10 mouse cellular contexts compared by ENCODE assay signal in the genomic region with DNA sequence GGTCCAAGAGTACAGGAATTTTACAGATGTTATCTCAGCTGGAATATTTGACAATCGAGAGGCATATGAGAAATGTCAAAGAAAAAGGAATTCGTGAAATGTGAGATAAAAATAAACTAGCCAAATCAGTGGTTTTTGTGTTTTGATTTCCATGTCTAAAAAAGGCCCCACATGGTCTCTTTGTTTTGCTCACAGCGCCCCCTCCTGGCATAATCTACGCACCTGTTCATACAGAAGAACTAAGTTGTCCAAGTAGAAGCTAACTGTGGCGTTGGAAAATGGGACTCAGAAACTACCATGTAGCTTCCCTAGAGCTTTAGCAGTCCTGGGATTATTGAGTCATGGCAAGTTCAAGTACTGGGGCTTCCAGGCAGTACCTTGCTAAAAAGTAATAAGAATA.
DNase-seq lines count a peak whose midpoint lies in the region; ATAC-seq lines count a peak whose summit lies in the region.
"Had no signal": no experiment of that assay in that cellular context is flagged by ENCODE, and none has a peak within 500 bp of the region (broad histone marks: within the 10 kb centered on the region; RNA-seq: fewer than 3 reads in every experiment).

No protein-coding gene starts in this region.

- H3K27ac ChIP-seq in midbrain, embryonic 10.5 days (replicated peaks) = no peak overlapping the region
- H3K27ac ChIP-seq in midbrain, embryonic 15.5 days = no peak overlapping the region
- H3K27ac ChIP-seq in lung, embryonic 15.5 days = no peak overlapping the region
- H3K27ac ChIP-seq: heart, embryonic 15.5 days; stomach, embryonic 15.5 days had no signal

- no peak overlapping the region for H3K9ac ChIP-seq in midbrain, embryonic 15.5 days
- no peak overlapping the region for H3K9ac ChIP-seq in lung, embryonic 15.5 days
- H3K9ac ChIP-seq: heart, embryonic 15.5 days; stomach, embryonic 15.5 days had no signal

- no peak for ATAC-seq in midbrain, embryonic 15.5 days (replicated peaks)
- 0 out of 2 replicates have a peak, but pooled peaks have one; percentile 25 for ATAC-seq in lung, embryonic 15.5 days (ENCODE audit: borderline replicate concordance, extremely low read depth, low FRiP score, low TSS enrichment)
- no peak for ATAC-seq in erythroid progenitor cell, adult 5-6 weeks (replicated peaks; ENCODE audit: low FRiP score, poor library complexity, severe bottlenecking)

- H3K4me1 ChIP-seq in midbrain, embryonic 10.5 days = peaks cover 22% of the 10 kb centered on the region
- H3K4me1 ChIP-seq in midbrain, embryonic 15.5 days = no peaks in the 10 kb centered on the region
- H3K4me1 ChIP-seq in lung, embryonic 15.5 days = peaks cover 6% of the 10 kb centered on the region; the same call in 1 of the 2 replicates
- H3K4me1 ChIP-seq: heart, embryonic 15.5 days; stomach, embryonic 15.5 days had no signal

- 31% methylated on average over 5 of the region's 5 CpGs for WGBS in midbrain, embryonic 10.5 days
- WGBS in midbrain, embryonic 15.5 days = 29% methylated on average over 5 of the region's 5 CpGs
- 15% methylated on average over 5 of the region's 5 CpGs for WGBS in large intestine, adult 2 months
- WGBS in lung, embryonic 15.5 days = 8% methylated on average over 5 of the region's 5 CpGs

- H3K4me2 ChIP-seq in midbrain, embryonic 15.5 days = no peak overlapping the region
- no peak overlapping the region for H3K4me2 ChIP-seq in lung, embryonic 15.5 days
- H3K4me2 ChIP-seq: heart, embryonic 15.5 days; stomach, embryonic 15.5 days had no signal

- no peaks in the 10 kb centered on the region for H3K27me3 ChIP-seq in midbrain, embryonic 10.5 days (ENCODE audit: low read depth, poor library complexity, severe bottlenecking)
- no peaks in the 10 kb centered on the region for H3K27me3 ChIP-seq in midbrain, embryonic 15.5 days (replicated peaks)
- no peaks in the 10 kb centered on the region for H3K27me3 ChIP-seq in lung, embryonic 15.5 days
- H3K27me3 ChIP-seq: heart, embryonic 15.5 days; stomach, embryonic 15.5 days had no signal

- H3K36me3 ChIP-seq in midbrain, embryonic 10.5 days = no peaks in the 10 kb centered on the region
- H3K36me3 ChIP-seq in midbrain, embryonic 15.5 days (replicated peaks) = no peaks in the 10 kb centered on the region
- H3K36me3 ChIP-seq in lung, embryonic 15.5 days = no peaks in the 10 kb centered on the region
- H3K36me3 ChIP-seq: heart, embryonic 15.5 days; stomach, embryonic 15.5 days had no signal

- H3K4me3 ChIP-seq in midbrain, embryonic 10.5 days = no peak overlapping the region
- H3K4me3 ChIP-seq in midbrain, embryonic 15.5 days = no peak overlapping the region
- H3K4me3 ChIP-seq in lung, embryonic 15.5 days = no peak overlapping the region
- H3K4me3 ChIP-seq: heart, embryonic 15.5 days; stomach, embryonic 15.5 days had no signal

- peak; percentile 61 for DNase-seq in midbrain, embryonic 10.5 days (ENCODE audit: low spot score)
- DNase-seq in adrenal gland, postnatal 4 days (ENCODE audit: low spot score in 2 of 2) = peak; percentile 49 to 73
- DNase-seq in frontal cortex, postnatal 36 days (ENCODE audit: low spot score in 2 of 2) = peak; percentile 55 to 56
- peak; percentile 57 for DNase-seq in large intestine, adult 2 months (ENCODE audit: low read depth, low spot score)
- DNase-seq in right cerebral cortex, postnatal 4 days = peak; percentile 78

- H3K9me3 ChIP-seq in midbrain, embryonic 10.5 days (replicated peaks) = no peaks in the 10 kb centered on the region
- no peaks in the 10 kb centered on the region for H3K9me3 ChIP-seq in midbrain, embryonic 15.5 days
- no peaks in the 10 kb centered on the region for H3K9me3 ChIP-seq in lung, embryonic 15.5 days
- H3K9me3 ChIP-seq: heart, embryonic 15.5 days; stomach, embryonic 15.5 days had no signal
